Mouse (Mus musculus) gastrocnemius, postnatal 10 days (tissue): ENCODE data around the gene Baz1a. TPM values are rescaled to one million over a fixed set of nuclear protein-coding genes. Genes with fewer than 3 reads are reported as not detected.

Experiments
- DNase-seq: peaks from one replicate; pipeline ENCODE4 v3.0.0; 2021; ENCODE audit warnings: mixed read lengths
- total RNA-seq, 2 experiments: library from RNA; stranded (reverse); gene quantifications; 2 replicates each; pipeline ENCODE4 v1.2.3; 2021

Baz1a gene
- total RNA-seq, 2 experiments from 2014 or later: 5.8 to 9.0 TPM

DNA sequence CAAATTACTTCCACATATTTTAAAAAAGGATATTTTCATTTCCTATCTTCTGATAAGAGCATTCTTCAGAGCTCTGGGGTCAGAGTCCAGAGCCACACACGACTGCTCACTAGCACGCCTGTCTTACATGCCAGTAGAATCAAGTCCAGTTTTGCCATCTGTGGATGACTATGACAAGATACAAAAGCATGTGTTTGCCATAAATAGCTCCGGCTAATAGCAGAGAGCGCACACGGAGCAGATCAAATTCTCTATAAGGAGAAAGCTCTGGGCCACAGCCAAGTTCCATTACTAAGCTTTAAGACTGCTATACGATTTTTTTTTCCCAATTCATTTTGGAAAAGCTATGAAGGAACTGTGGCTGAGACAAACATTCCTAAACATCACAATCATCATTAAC lies 154.6 kb downstream of the Baz1a start:
- no peak for DNase-seq

GRCm38 (mm10) chr12:54850551-54850950 lies 163.6 kb downstream of the Baz1a start:
- no peak for DNase-seq

DNA sequence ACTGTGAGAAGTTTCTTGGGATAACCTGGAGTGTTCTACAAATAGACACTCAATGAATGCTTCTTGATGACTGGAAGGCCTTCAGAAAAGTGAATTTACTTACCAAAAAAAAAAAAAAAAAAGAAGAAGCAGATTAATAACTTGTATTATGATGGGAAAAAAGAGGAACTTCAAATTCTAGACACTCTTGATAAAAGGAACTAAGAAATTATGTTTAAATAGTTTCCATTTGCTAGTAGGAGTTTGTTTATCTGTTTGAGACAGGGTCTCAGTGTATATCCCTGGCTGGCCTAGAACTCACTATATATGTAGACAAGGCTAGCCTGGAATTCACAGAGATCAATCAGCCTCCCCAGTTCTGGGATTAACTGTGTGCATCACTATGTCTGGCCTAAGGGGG lies 169.7 kb downstream of the Baz1a start:
- DNase-seq: no peak

Other genes with a start within 250 kb of the Baz1a start
- 10 to 100 TPM; 32.5 to 37.7 TPM for gene Snx6, start 218.6 kb downstream of the Baz1a start, total RNA-seq
- gene Cfl2, start 151.5 kb downstream of the Baz1a start, total RNA-seq: 100 to 1,000 TPM; 862 to 872 TPM
- gene Gm20403, start 27.8 kb downstream of the Baz1a start, total RNA-seq: not detected
- gene 2700097O09Rik, start 65.8 kb upstream of the Baz1a start, total RNA-seq: 1 to 10 TPM; 7.1 to 9.8 TPM
- 10 to 100 TPM; 77.4 to 78.9 TPM for gene Srp54a, start 65.9 kb upstream of the Baz1a start, total RNA-seq
- gene Fam177a, start 110.1 kb upstream of the Baz1a start, total RNA-seq: 10 to 100 TPM in 1 of 2 experiments, 1 to 10 TPM in 1; 6.8 to 10.5 TPM
- 10 to 100 TPM; 37.7 to 38.6 TPM for gene Srp54b, start 140.8 kb upstream of the Baz1a start, total RNA-seq
- 1 to 10 TPM in 1 of 2 experiments, under 1 TPM in 1; 0.23 to 5.1 TPM for gene 1700047I17Rik2, start 185.2 kb upstream of the Baz1a start, total RNA-seq
- 10 to 100 TPM; 25.2 to 29.2 TPM for gene Srp54c, start 215.8 kb upstream of the Baz1a start, total RNA-seq